Mouse (Mus musculus) myocyte (in vitro differentiated cells): ENCODE data around the gene Tnik.

Experiments used
- MAX ChIP-seq: IDR thresholded peaks from one replicate; pipeline ENCODE4 v1.6.1; 2011; ENCODE audit warnings: low read depth, mild to moderate bottlenecking, control low read depth
- POLR2A ChIP-seq: IDR thresholded peaks from one replicate; pipeline ENCODE4 v1.6.1; 2011; ENCODE audit warnings: low read depth, mild to moderate bottlenecking, control low read depth, moderate library complexity; ENCODE audit not compliant: insufficient read length
- POLR2AphosphoS2 ChIP-seq: IDR thresholded peaks from one replicate; pipeline ENCODE4 v1.6.1; 2011; ENCODE audit warnings: low read depth, control low read depth; ENCODE audit not compliant: insufficient read length
- USF1 ChIP-seq: IDR thresholded peaks from one replicate; pipeline ENCODE4 v1.6.1; 2011; ENCODE audit warnings: low read depth, mild to moderate bottlenecking, control low read depth, moderate library complexity

- TF ChIP-seq POLR2AphosphoS2, result no peak
- no peak for TF ChIP-seq MAX
- TF ChIP-seq POLR2A, result no peak
- TF ChIP-seq USF1, result no peak
These were observed 43.5 kb upstream of the Tnik start for GRCm38 (mm10) chr3:28219533-28219932.
